Mouse (Mus musculus) E14TG2a.4 (cell line): Measurements from ENCODE around the gene Zfp697.

Experiments
- CTCF ChIP-seq: conservative IDR thresholded peaks from 2 replicates; pipeline ENCODE4 v1.5.1; 2014; ENCODE audit warnings: low read length
- NANOG ChIP-seq: IDR thresholded peaks from 2 replicates; pipeline ENCODE4 v1.6.1; 2014; ENCODE audit warnings: borderline replicate concordance, low read length, mixed read lengths

- TF ChIP-seq CTCF (no peak), NANOG (no peak)
Observed at GRCm38 (mm10) chr3:98356026-98356365, 26.3 kb upstream of the Zfp697 start.
